In the genomic region with DNA sequence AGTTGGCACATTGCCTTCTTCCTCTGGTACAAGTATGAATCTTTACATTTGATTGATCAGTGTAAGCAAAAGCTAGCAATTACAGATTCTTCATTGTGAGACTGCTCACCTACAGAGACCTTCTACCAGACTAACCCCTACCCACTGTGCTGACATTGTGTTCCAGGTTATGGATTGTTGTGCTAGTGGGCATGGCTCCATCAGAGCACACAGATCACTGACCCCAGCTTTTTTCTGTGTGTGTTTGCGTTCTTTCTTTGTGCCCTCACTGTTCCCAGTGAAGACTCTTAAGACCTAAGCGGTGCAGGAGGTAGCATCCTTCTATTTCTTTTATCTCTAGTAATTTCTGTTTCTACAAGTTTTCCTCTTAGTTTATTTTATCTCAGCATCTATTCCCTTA, we compare ENCODE assay signal across 21 mouse cellular contexts. TPM values are rescaled to one million over a fixed set of nuclear protein-coding genes. Genes with fewer than 3 reads are reported as not detected.
DNase-seq lines count a peak whose midpoint lies in the region; ATAC-seq and TF ChIP-seq lines count a peak whose summit lies in the region.
"Had no signal": no experiment of that assay in that cellular context is flagged by ENCODE, and none has a peak within 500 bp of the region (broad histone marks: within the 10 kb centered on the region; RNA-seq: fewer than 3 reads in every experiment).

No protein-coding gene starts in this region.

- H3K9ac ChIP-seq in liver, adult 2 months (ENCODE audit: low read depth, low read length), result no peak overlapping the region
- H3K9ac ChIP-seq in liver, embryonic 12.5 days, result no peak overlapping the region
- H3K9ac ChIP-seq in liver, postnatal 0 days (replicated peaks), result no peak overlapping the region

- TF ChIP-seq CTCF in liver, adult 2 months (IDR thresholded peaks at IDR 0.05; ENCODE audit: low read depth, low read length), result no peak
- no peak for TF ChIP-seq CTCF in liver, postnatal 0 days (IDR thresholded peaks at IDR 0.05; ENCODE audit: low read depth)

- intact Hi-C loops in heart, postnatal 10 days (cut with DNase I), result no loop called here

- no peak overlapping the region for H3K4me2 ChIP-seq in liver, embryonic 12.5 days
- no peak overlapping the region for H3K4me2 ChIP-seq in liver, postnatal 0 days (ENCODE audit: low read depth, low read length)

- WGBS in liver, adult 2 months, result 29% methylated on average over 2 of the region's 2 CpGs
- WGBS in liver, embryonic 12.5 days (ENCODE audit: insufficient replicate concordance), result 84% methylated on average over 2 of the region's 2 CpGs
- 80% methylated on average over 2 of the region's 2 CpGs for WGBS in liver, postnatal 0 days (ENCODE audit: insufficient replicate concordance)

- peak; percentile 55 for DNase-seq in heart, adult 11 months
- DNase-seq in heart, postnatal 10 days, result no peak
- DNase-seq in liver, adult 2 months (ENCODE audit: extremely low read depth, low read depth, low spot score), result peak; percentile 66
- no peak for DNase-seq in liver, postnatal 0 days
- no peak for DNase-seq in liver
- DNase-seq: adrenal gland, adult 2 months; adrenal gland, adult 8-10 months; adrenal gland, postnatal 10 days; adrenal gland, postnatal 14 days; adrenal gland, postnatal 25 days; adrenal gland, postnatal 36 days; B cell, adult 2 months; cerebellum, adult 11 months; cerebellum, adult 11-12 months; cerebellum, adult 18-20 months had no signal

- no peak overlapping the region for H3K27ac ChIP-seq in liver, adult 2 months (replicated peaks; ENCODE audit: insufficient read depth, low read depth, low read length)
- H3K27ac ChIP-seq in liver, embryonic 12.5 days, result no peak overlapping the region
- H3K27ac ChIP-seq in liver, postnatal 0 days (ENCODE audit: low read depth), result no peak overlapping the region; the same call in 1 of the 2 replicates

- no peaks in the 10 kb centered on the region for H3K9me3 ChIP-seq in liver, embryonic 12.5 days (replicated peaks)
- H3K9me3 ChIP-seq in liver, postnatal 0 days (ENCODE audit: low read length), result no peaks in the 10 kb centered on the region
- H3K9me3 ChIP-seq: G1E had no signal

- TF ChIP-seq POLR2A in liver, adult 2 months (IDR thresholded peaks at IDR 0.05; ENCODE audit: extremely low read depth, insufficient read depth, low read length), result no peak

- ATAC-seq in liver, embryonic 12.5 days, result no peak
- ATAC-seq in liver, postnatal 0 days, result peak; percentile 66
- ATAC-seq: activated CD4-positive, CD25-positive, alpha-beta regulatory T cell, adult 4 months; CD4-positive, CD25-positive, alpha-beta regulatory T cell, adult 4 months; Patski had no signal

- H3K4me1 ChIP-seq in liver, adult 2 months (ENCODE audit: control insufficient read depth, insufficient read depth, low read length), result peaks cover 5% of the 10 kb centered on the region; the same call in 1 of the 2 replicates
- peaks cover 5% of the 10 kb centered on the region; the same call in 1 of the 2 replicates for H3K4me1 ChIP-seq in liver, embryonic 12.5 days
- peaks cover 6% of the 10 kb centered on the region; the same call in 1 of the 2 replicates for H3K4me1 ChIP-seq in liver, postnatal 0 days (ENCODE audit: insufficient read depth)

- no peaks in the 10 kb centered on the region for H3K27me3 ChIP-seq in liver, adult 2 months (ENCODE audit: control insufficient read depth, insufficient read depth, low read length)
- no peaks in the 10 kb centered on the region for H3K27me3 ChIP-seq in liver, embryonic 12.5 days (replicated peaks)
- H3K27me3 ChIP-seq in liver, postnatal 0 days (ENCODE audit: insufficient read depth, low read length), result no peaks in the 10 kb centered on the region
- H3K27me3 ChIP-seq: CH12.LX, Patski had no signal

- no peak overlapping the region for H3K4me3 ChIP-seq in liver, adult 2 months (ENCODE audit: insufficient read depth, low read depth, low read length)
- no peak overlapping the region for H3K4me3 ChIP-seq in liver, embryonic 12.5 days
- H3K4me3 ChIP-seq in liver, postnatal 0 days (ENCODE audit: low read depth, low read length), result no peak overlapping the region

- no peak for TF ChIP-seq EP300 in liver, postnatal 0 days (IDR thresholded peaks at IDR 0.05; ENCODE audit: low read depth)

- no peaks in the 10 kb centered on the region; the same call in 1 of the 2 replicates for H3K79me2 ChIP-seq in liver, adult 2 months (ENCODE audit: control insufficient read depth, insufficient read depth, low read length)

- no peaks in the 10 kb centered on the region for H3K36me3 ChIP-seq in liver, adult 2 months (ENCODE audit: control insufficient read depth, insufficient read depth, low read length)
- no peaks in the 10 kb centered on the region for H3K36me3 ChIP-seq in liver, embryonic 12.5 days
- no peaks in the 10 kb centered on the region for H3K36me3 ChIP-seq in liver, postnatal 0 days (replicated peaks; ENCODE audit: insufficient read depth, low read length)
- H3K36me3 ChIP-seq: G1E had no signal

RNA-seq across cellular contexts. Expression of gene 2010111I01Rik, which starts 32.1 kb away (rescaled TPM):
- 100 to 1,000 TPM; 121 to 143 TPM for total RNA-seq in heart, postnatal 10 days (2021)
- total RNA-seq in liver, adult 2 months (2014; rRNA removed), result 78.1 and 81.3 TPM in 2 replicates
- polyA plus RNA-seq in liver, adult 2 months (2012; rRNA removed), result 30.0 and 40.8 TPM in 2 replicates
- polyA plus RNA-seq in liver, embryonic 12.5 days (2016; fragmentation: Nextera tagmentation; extraction: Ambion mirVana), result 17.2 and 19.6 TPM in 2 replicates
- 20.0 and 22.9 TPM in 2 replicates for polyA plus RNA-seq in liver, postnatal 0 days (2015; fragmentation: Nextera tagmentation; extraction: Ambion mirVana)

Comparison
In these comparisons a context has a peak if more than half of its experiments do, and no peak if none do; other contexts are left out.
1. DNase-seq: peak in heart, adult 11 months (single experiment) and liver, adult 2 months (single experiment); none in heart, postnatal 10 days (0 of 2), liver, postnatal 0 days (single experiment) and liver (single experiment).